Mouse (Mus musculus) mature B cell (primary cell): ENCODE measurements around the gene Pdia4.
"Not testable (repeated sequence)": the region's sequence is repeated elsewhere in the genome, so short reads cannot be mapped to it uniquely, and the experiment has no call there.

Experiments used
- in situ Hi-C: fragments of 300-500 bp; cut with MboI; formaldehyde crosslinking; loops from 2 replicates; pipeline ENCODE4 v1.14.3; 2019

The Pdia4 gene

DNA sequence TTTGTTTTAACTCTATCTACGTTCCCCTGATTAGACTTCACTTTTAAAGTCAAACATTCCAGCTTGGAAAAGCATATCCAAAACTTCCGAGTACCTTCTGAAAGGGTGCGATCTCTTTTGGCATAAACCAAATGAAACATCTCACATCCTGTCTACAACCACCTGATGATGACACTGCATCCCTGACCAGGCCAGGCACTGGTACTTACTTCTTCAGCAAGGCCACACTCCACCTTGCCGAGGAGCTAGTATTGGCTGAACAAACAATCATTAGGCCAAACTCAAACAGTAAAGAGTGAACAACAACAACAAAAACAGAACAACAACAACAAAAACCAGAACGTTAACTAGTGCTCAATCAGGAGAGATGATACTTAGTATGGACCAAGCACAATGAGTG, 1.9 kb downstream of the Pdia4 start:
- in situ Hi-C loops, result no loop called here

DNA sequence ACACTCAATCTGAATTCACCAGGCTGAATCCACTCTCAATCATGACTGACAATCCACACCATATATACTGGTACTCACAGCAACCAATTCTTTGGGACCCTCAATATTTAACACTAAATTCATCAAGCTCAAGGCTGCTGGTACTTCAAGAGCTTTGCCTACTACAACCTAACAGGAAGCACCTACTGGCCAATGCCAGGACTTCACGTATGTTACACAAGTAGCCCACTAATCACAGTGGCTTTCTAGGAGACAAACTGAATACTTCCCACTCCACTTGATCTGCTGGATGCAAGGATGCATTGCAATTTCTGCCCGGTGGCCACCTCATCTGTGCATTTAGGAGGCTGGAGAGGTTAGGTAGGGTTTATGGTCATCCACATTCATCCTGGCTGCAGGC, 3.0 kb downstream of the Pdia4 start:
- in situ Hi-C loops, result no loop called here

DNA sequence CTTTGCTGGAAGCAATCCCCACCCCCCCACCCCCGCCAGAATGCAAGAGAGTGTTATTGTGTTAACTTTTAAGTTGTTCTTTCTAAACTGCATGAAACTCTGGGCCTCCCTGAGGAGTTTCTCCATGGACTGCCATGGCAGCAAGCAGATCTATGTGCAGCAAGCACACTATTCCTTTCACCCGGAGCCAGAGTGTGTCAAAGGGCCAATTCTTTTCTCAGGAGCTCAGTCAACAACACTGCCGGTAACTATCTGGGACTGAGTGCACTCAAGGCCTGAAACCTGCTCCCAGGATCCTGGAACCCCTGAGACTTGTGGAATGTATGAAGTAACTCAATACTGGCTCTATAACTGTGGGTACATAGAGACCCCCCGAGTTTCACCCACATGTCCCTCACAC, 4.2 kb downstream of the Pdia4 start:
- in situ Hi-C loops, result no loop called here

DNA sequence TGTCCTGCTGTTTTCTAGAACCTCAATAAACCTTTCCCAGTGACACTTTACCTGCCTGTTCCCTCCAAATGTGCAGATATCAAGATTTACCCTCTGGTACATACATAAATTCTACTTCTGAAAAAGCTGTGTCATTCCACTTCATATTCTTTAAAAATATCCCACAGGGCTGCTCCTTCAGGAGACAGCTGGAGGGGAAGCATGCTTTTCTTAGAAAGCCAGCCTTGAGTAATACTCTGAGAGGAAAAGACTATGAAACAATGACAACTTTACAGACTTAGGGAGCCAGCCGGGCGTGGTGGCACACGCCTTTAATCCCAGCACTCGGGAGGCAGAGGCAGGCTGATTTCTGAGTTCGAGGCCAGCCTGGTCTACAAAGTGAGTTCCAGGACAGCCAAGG, 4.7 kb downstream of the Pdia4 start:
- in situ Hi-C loops, result no loop called here

DNA sequence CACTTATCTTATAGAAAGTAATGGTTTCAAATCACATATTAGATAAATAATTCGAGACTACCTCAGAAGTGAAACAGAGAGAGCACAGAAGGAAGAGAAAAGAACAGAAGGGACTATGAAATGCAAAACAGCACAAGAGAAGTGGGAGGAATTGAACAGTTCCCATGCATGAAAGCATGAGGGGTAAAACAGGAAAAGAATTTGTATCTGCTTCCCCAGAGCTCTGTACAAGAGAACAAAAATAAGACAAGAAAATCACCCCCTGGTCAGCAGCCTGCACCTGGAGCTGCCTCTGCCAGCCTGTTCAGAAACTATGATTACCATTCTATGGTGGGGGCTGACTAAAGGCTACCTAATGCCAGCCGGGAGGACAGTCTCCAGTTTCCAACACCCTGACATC, 5.8 kb downstream of the Pdia4 start:
- in situ Hi-C loops, result no loop called here

DNA sequence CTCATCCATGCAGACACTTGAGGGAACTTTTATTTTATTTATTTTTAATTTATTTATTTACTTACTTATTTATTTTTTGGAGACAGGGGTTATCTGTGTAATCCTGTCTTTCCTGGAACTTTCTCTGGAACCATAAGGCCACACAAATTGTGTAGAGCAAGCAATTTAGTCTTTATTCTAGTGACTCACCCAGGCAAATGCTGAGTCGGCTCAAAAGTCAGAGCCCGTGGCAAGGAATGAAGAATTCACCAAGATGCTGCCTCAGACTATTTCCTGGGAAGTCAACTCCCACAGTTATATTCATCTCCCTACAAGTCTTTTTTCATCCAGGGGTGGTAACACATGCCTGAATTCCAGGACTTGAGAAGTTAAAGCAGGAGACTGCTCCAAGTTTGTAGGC, 7.7 kb downstream of the Pdia4 start:
- in situ Hi-C loops, result no loop called here

DNA sequence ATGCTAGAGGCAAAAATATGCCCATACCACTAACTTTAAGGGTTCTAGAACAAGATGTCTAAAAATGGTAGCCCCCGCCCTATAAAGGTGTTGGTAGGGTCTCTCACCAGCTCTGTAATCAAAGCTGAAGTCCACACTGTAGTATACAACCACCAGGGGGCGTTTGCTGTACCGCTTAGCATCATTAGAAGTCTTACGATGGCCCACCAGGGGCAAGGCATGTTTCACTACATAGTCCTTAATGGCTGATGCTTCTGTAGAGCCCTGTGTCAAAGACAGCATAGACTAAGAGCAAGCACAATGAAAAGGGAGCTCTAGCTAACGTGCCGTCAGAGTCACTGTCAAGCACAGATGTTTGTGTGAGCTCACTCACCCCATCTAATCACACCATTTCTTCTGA, 14.2 kb downstream of the Pdia4 start:
- in situ Hi-C loops, result no loop called here

DNA sequence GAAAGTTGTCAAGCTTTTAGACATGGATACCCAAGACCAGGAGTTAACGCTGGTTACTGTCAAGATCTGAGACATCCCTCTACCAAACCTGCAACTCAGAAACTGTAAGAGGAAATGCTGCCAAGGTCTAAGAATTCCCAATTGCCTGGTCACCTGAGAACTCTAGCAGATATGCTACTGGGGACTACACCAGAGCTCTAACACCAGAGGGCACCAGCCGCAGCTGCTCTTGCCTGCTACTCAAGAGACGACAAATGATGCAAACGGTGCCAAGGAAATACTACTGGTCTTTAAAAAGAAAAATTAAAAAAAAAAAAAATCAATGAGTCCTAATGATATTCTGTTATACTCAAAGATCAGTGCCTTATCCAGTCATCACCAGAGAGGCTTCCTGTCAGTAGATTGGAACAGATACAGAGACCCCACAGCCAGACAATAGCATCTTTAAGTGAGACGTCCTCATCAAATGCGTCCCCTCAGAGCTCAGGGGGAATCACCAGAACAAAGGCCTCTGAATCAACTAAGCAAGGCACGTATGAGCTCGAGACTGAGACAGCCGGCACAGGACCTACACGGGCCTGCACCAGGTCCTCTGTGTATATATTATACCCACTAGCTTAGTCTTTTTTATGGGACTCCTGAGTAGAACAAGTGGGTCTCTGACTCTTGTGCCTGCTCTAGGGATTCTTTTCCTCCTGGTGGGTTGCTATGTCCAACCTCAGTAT, 19.0 kb downstream of the Pdia4 start:
- in situ Hi-C loops, result no loop called here

DNA sequence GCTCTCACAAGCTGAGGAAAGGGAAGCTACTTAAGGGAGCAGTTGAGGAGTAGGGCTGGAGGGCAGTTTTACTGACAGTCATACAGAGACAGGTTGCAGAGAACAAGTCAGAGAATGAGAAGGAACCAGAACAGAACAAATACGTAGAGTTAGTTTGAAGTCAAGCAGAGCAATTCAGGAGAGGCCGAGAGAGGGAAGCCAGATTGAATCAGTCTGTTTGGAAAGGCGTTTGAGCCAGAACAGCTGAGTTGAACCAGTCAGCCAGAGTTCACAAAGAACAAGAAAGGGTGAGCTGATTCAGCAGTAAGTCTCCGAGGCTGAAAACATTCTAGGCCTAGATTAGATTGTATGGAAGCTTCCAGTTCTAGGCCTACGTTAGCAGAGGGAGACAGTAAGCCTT, 19.9 kb downstream of the Pdia4 start:
- in situ Hi-C loops, result no loop called here

DNA sequence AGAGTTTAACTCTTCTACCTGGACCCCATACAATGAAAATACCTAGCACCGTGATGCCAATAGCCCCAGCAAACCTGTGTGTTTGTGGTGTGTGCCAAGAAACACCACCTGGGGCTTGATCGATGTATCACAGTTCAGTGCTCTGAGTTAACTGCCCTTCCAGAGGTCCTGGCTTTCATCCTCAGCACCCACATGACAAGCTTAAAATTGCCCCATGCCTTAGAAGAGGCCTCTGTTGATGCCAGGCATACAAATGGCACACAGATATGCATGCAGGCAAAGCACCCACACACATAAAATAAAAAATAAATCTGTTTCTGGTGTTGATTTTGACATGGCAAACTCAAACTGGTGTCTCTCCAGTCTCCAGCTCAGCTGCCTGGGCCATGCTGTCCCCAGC, 20.7 kb downstream of the Pdia4 start:
- in situ Hi-C loops, result no loop called here

DNA sequence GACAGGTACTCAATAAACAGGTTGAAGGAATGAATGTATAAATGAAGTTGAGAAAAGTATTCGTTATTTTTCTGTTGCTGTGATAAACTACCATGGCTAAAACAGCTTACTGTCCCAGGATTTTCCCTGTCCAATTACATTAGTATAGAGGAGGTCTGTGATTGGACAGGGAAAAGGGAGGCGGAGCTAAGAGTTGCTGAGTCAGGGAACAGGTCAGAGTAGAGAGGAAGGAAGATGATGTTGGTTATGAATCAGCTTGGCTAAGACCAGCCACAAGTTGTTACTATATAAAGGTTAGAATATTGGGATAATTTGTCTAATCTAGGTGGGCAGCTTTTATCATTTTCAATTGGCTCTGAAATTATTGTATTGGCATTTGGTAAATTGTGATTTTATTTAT, 22.5 kb downstream of the Pdia4 start:
- in situ Hi-C loops, result no loop called here

DNA sequence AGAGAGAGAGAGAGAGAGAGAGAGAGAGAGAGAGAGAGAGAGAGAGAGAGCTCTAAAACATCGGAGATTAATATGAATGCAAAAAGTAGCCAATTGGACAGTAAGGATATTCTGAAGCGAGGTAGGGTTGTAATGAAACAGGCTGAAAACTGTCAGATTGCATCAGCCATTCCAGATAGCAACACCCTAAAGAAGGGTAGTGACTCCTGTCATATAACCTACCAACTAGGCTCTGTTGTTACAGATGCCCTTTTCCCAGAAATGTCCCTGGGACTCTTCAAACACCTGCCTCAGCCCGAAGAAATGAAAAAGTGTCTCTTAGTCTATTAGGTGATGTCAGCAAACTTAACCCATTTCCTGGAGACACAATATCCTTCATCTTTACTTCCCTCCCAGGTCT, 24.4 kb downstream of the Pdia4 start:
- in situ Hi-C loops, result loop anchor here (10.0 kb wide), 1 partner anchor 46 kb away; the partner anchor contains the start of genes Zfp398 and Zfp786

DNA sequence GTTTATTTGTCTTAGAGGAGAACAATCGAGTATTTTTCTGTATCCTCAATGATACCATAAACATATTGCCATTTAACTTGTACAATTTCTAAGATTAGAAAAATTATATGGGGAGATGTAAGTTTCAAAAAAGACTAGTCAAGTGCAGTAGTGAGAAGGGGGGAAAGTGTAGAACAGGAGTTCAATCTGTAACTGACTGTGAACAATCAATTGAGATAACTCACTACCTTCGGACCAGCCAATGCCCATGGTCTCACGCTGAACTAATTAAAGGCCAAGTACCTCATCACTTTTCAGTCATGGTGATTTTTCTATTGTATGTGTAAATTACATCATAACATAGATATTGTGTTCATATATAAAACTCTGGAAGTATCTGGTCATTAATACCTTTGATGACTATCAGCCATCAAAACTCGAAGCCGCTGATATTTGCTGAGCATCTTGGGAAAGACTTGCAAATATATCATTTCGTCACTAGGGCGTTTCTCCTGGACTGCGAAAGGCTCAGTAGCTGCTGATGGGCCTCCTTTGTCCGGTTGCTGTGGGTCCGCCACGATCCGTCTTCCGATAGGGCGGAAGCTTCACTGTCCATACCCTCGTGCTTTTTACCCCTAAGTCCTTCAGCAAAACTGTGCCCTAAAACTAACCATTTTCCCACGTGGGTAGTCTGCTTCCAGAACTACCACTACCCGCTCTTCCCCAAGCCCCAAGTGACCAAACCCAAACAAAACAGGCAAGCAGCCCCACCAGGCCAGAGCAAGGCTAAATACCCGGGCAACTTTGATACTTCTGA, 25.1 kb downstream of the Pdia4 start:
- in situ Hi-C loops, result loop anchor here (10.0 kb wide), 1 partner anchor 47 kb away; the partner anchor contains the start of genes Zfp398 and Zfp786

DNA sequence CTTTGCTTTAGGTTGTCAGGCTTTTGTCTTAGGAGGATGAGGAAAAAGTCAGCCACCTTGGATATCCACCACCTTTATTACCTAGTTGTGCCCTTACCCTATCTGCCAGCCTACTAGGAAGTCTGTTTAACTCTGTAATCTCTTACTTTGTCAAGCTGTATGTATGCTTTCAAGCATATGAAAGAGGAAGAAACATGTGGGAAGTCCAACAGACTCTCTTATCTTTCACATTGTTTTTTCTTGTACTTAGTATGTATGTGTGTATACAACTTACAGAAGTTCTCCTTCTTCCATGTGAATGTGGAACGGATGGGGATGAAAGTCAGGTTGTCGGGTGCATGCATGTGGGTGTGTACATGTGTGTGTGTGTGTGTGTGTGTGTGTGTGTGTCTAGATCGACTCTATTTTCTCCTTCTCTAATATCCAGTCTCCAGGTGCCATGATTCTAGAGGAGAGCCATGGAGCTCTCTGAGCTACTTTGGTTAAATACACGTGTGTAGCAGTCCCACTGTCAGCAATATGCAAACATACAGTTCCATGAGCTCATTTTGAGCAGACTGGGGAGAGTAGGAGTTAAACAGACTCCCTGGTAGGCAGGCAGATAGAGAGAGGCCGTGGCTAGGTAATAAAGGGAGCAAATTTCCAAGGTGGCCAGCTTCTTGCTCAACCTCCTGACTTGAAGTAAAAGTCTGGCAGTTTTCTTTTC, 28.4 kb downstream of the Pdia4 start:
- in situ Hi-C loops, result loop anchor here (10.0 kb wide), 1 partner anchor 50 kb away; the partner anchor contains the start of genes Zfp398 and Zfp786

DNA sequence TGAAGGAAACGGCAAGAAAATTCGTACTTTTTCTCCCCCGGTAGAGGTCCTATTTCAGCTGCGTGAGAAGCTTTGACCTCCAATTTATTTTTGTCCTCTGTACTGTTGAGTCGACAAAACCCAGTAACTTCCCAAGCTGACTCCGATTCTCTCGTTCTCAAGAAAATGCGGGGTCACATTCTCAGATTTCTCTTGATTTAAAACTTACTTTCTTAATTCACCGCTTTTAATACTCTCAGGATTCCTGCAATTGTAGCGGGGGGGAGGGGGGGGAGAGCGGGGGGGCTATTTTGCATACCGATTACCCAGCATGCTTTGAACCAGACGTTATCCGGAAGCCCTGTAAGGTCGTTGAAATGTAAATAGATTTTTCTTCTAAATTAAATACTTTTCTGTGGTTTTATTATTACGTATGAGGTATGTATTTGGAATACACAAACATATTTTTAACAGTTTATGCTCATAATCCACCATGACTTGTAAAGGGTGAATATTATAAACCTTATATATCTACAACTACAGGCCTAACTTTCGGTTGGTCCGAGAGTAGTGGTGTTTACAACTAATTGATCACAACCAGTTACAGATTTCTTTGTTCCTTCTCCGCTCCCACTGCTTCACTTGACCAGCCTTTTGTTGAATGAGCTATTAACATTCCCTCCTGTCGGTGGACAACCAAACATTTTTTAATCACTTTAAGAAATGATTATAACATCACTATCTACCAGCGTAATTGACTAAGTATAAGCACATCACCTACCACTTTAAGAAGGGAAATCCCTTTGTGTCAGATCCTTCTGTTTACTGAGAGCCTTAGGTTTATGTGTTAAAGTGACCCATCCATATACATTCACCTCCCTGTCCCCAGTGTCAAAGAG, 31.9 kb downstream of the Pdia4 start:
- in situ Hi-C loops, result loop anchor here (10.0 kb wide), 1 partner anchor 53 kb away; the partner anchor contains the start of genes Zfp398 and Zfp786

DNA sequence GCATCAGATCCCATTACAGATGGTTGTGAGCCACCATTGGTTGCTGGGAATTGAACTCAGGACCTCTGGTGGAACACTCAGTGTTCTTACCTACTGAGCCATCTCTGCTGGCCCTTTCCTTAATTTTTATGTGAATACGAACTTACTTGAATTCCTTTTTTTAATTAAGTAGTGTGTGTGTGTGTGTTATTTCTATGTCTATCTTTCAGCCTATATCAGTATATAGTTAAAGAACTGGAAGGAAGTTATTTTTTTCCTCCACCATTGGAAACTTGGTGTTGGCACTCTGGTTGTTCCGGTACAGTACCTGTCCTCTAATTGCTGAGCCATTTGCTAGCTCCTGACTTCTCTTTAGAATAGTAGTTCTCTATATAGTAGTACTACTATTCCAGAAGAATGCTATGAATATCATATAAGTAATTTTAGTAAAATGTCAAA, 32.6 kb downstream of the Pdia4 start:
- in situ Hi-C loops, result loop anchor here (10.0 kb wide), 1 partner anchor 54 kb away; the partner anchor contains the start of genes Zfp398 and Zfp786

DNA sequence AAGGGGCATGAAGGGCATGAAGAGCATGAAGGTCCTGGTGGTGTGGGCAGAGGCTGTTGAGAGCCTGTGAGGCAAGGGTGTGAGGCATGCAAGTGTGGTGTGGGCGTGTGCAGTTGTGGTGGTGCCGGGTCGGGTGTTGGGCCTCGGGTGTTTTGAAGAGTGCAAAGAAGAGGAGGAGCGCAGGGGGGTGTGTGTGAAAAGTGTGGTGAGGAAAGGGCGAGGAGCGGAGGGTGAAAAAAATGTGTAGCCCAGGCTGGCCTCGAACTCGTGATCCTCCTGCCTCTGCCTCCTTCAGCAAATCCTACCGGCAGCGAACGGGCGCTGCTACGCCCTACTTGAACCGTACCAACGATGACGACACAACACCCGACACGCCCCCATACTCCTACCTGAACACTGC, 41.5 kb downstream of the Pdia4 start:
- in situ Hi-C loops, result not testable (repeated sequence)

DNA sequence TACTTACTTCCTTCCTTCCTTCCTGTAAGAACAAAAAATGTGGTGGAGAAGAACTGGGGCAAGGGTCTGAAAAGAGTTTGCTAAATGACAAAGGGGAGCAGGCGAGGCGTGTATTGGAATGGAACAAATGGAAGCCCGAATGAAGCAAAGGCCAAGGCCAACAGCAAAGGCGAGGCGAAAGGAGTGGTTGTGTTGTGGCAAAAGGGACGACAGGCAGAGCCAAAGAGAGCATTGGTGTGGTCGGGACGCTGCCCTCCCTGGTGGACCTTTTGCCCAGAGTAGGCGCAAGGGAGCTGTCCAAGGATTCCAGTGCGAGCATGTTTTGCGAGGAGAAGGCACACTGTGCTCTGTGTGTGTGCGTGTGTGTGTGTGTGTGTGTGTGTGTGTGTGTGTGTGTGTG, 42.1 kb downstream of the Pdia4 start:
- in situ Hi-C loops, result not testable (repeated sequence)

DNA sequence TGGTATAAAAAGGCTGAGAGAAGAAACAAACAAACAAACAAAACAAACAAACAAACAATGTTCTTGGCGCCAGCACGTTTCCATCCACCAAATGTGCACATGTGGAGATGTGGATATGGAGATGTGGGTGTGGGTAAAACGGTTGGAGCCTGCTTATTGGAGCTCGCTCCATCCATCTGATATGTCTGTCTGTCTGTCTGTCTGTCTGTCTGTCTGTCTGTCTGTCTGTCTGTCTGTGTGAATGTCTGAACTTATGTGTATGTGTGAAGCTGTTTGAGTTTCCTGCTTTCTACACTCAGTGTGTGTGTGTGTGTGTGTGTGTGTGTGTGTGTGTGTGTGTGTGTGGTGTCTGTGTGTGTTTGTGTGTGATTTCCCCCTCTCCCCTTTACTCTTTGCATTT, 43.4 kb downstream of the Pdia4 start:
- in situ Hi-C loops, result not testable (repeated sequence)

DNA sequence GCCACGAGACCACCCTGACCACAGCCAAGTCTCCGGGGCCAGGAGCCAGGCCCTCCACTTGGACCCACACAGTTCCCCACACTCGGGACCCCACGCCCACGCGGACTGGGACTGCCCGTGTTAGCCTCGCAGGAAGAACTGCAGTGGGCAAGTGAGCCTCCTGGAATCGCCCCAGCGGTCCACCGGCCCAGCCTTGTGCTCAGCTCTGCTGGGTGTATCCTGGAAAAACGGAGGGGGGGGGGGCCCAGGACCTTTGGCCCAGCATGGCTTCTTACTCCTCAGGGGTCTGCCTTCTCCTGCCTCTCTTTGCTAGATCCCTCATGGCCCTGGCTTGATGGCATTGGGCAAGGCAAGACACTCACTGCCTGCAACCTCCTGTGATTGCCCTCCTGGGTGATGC, 44.7 kb downstream of the Pdia4 start:
- in situ Hi-C loops, result not testable (repeated sequence)

DNA sequence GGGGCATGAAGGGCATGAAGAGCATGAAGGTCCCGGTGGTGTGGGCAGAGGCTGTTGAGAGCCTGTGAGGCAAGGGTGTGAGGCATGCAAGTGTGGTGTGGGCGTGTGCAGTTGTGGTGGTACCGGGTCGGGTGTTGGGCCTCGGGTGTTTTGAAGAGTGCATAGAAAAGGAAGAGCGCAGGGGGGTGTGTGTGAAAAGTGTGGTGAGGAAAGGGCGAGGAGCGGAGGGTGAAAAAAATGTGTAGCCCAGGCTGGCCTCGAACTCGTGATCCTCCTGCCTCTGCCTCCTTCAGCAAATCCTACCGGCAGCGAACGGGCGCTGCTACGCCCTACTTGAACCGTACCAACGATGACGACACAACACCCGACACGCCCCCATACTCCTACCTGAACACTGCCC, 45.9 kb downstream of the Pdia4 start:
- in situ Hi-C loops, result not testable (repeated sequence)
